Mouse (Mus musculus) stomach, embryonic 14.5 days (tissue): ENCODE measurements around the gene Ctrl. TPM values are rescaled to one million over a fixed set of nuclear protein-coding genes. Genes with fewer than 3 reads are reported as not detected.
A peak's percentile ranks its signal among the peaks of the same experiment; 100 is the strongest.

Experiments used
- ATAC-seq: fragments of 200-750 bp; cut with Nextera tagmentation; 2 replicates; pipeline ENCODE4 v1.8.0; 2017; ENCODE audit warnings: low read depth, moderate TSS enrichment; ENCODE audit not compliant: insufficient number of reproducible peaks, insufficient read depth, low FRiP score
- H3K27ac ChIP-seq: fragments of 300-500 bp; sonication (generic); 2 replicates; pipeline ENCODE4 v1.5.1; 2014; ENCODE audit warnings: mild to moderate bottlenecking, low read length, moderate library complexity, mixed read lengths
- H3K27me3 ChIP-seq: fragments of 300-500 bp; sonication (generic); 2 replicates; pipeline ENCODE4 v1.6.1; 2014; ENCODE audit warnings: low read length, control low read depth, mixed read lengths; ENCODE audit not compliant: control insufficient read depth, insufficient read depth
- H3K36me3 ChIP-seq: fragments of 300-500 bp; sonication (generic); 2 replicates; pipeline ENCODE4 v1.6.1; 2014; ENCODE audit warnings: mild to moderate bottlenecking, control low read depth, low read length, moderate library complexity, mixed read lengths; ENCODE audit not compliant: control insufficient read depth, insufficient read depth
- H3K4me1 ChIP-seq: fragments of 300-500 bp; sonication (generic); 2 replicates; pipeline ENCODE4 v1.6.1; 2014; ENCODE audit warnings: low read length, control low read depth, mixed read lengths; ENCODE audit not compliant: control insufficient read depth, insufficient read depth
- H3K4me2 ChIP-seq: fragments of 300-500 bp; sonication (generic); replicated peaks from 2 replicates; pipeline ENCODE4 v1.6.1; 2014; ENCODE audit warnings: low read depth, low read length, control low read depth
- H3K4me3 ChIP-seq: fragments of 300-500 bp; sonication (generic); 2 replicates; pipeline ENCODE4 v1.5.1; 2014; ENCODE audit warnings: low read depth, low read length, control low read depth
- H3K9ac ChIP-seq: fragments of 300-500 bp; sonication (generic); replicated peaks from 2 replicates; pipeline ENCODE4 v1.6.1; 2014; ENCODE audit warnings: low read depth, mild to moderate bottlenecking, control low read depth, low read length, moderate library complexity, mixed read lengths
- H3K9me3 ChIP-seq: fragments of 300-500 bp; sonication (generic); 2 replicates; pipeline ENCODE4 v1.6.1; 2016; ENCODE audit warnings: low read depth, low read length, control low read depth; ENCODE audit not compliant: control insufficient read depth
- WGBS: fragments of 180-500 bp; shearing (Covaris S2); extraction: QIAGEN DNeasy Blood & Tissue Kit; methylation state at CpG from one replicate; pipeline ENCODE4 v1.1.7; 2014; 5-methylcytosine and 5-hydroxymethylcytosine counted together
- polyA plus RNA-seq: library from polyadenylated mRNA; unstranded; fragments of >200 nt; fragmentation: Nextera tagmentation; extraction: Ambion mirVana; gene quantifications from 2 replicates; pipeline ENCODE4 v1.2.1, GENCODE M21; 2014

Gene Ctrl
- polyA plus RNA-seq, 1 experiment from 2014 or later, result 0.98 TPM

GRCm38 (mm10) chr8:105951057-105951659 lies 17.5 kb upstream of the Ctrl start:
- no peaks in the 10 kb centered on the region for H3K27me3 ChIP-seq
- H3K36me3 ChIP-seq, result peaks cover 80% of the 10 kb centered on the region
- 41% methylated on average over 7 of the region's 7 CpGs for WGBS
- no peak; the same call in 1 of the 2 replicates for ATAC-seq
- no peaks in the 10 kb centered on the region for H3K4me1 ChIP-seq
- no peak overlapping the region for H3K4me2 ChIP-seq
- no peak overlapping the region for H3K4me3 ChIP-seq
- no peaks in the 10 kb centered on the region for H3K9me3 ChIP-seq
- no peak overlapping the region for H3K9ac ChIP-seq
- H3K27ac ChIP-seq, result peak overlapping the region; percentile 39; the same call in 1 of the 2 replicates

GRCm38 (mm10) chr8:105949350-105949749 lies 15.7 kb upstream of the Ctrl start:
- 57% methylated on average over 10 of the region's 10 CpGs for WGBS
- Histone ChIP-seq H3K9ac (no peak overlapping the region), H3K4me3 (no peak overlapping the region), H3K27ac (no peak overlapping the region), H3K36me3 (peaks cover 84% of the 10 kb centered on the region), H3K27me3 (no peaks in the 10 kb centered on the region), H3K4me2 (no peak overlapping the region), H3K4me1 (no peaks in the 10 kb centered on the region), H3K9me3 (no peaks in the 10 kb centered on the region)
- peak; percentile 38; the same call in 1 of the 2 replicates for ATAC-seq

- no peak within 1 kb of the TSS for H3K27ac ChIP-seq
- WGBS, result 89% methylated on average over 8 of the region's 8 CpGs
- H3K4me3 ChIP-seq, result no peak within 1 kb of the TSS
- peaks cover 52% of the 10 kb centered on the region for H3K36me3 ChIP-seq
- no peaks in the 10 kb centered on the region for H3K27me3 ChIP-seq
- no peak within 1 kb of the TSS for H3K4me2 ChIP-seq
- no peaks in the 10 kb centered on the region for H3K9me3 ChIP-seq
- H3K4me1 ChIP-seq, result no peaks in the 10 kb centered on the region
- no peak within 1 kb of the TSS for H3K9ac ChIP-seq
- no peak for ATAC-seq
Measured at GRCm38 (mm10) chr8:105943321-105943739, 9.7 kb upstream of the Ctrl start, which contains the start of gene Lcat. TSS of gene Lcat (minus strand) at chr8:105943382.

GRCm38 (mm10) chr8:105942542-105942941 lies 8.9 kb upstream of the Ctrl start:
- Histone ChIP-seq H3K4me3 (no peak overlapping the region), H3K9me3 (no peaks in the 10 kb centered on the region), H3K27ac (no peak overlapping the region), H3K27me3 (no peaks in the 10 kb centered on the region), H3K4me1 (no peaks in the 10 kb centered on the region), H3K9ac (no peak overlapping the region), H3K36me3 (peaks cover 46% of the 10 kb centered on the region), H3K4me2 (no peak overlapping the region)
- WGBS, result 80% methylated on average over 5 of the region's 5 CpGs
- ATAC-seq, result no peak

GRCm38 (mm10) chr8:105942026-105942425 lies 8.4 kb upstream of the Ctrl start:
- peaks cover 41% of the 10 kb centered on the region for H3K36me3 ChIP-seq
- H3K27me3 ChIP-seq, result no peaks in the 10 kb centered on the region
- H3K9ac ChIP-seq, result no peak overlapping the region
- no peak overlapping the region for H3K4me2 ChIP-seq
- ATAC-seq, result no peak
- no peak overlapping the region for H3K4me3 ChIP-seq
- H3K27ac ChIP-seq, result no peak overlapping the region
- H3K9me3 ChIP-seq, result no peaks in the 10 kb centered on the region
- H3K4me1 ChIP-seq, result no peaks in the 10 kb centered on the region
- 94% methylated on average over 11 of the region's 11 CpGs for WGBS

- H3K9me3 ChIP-seq, result no peaks in the 10 kb centered on the region
- H3K4me1 ChIP-seq, result no peaks in the 10 kb centered on the region
- H3K27ac ChIP-seq, result peak within 1 kb of the TSS; percentile 70
- H3K9ac ChIP-seq, result peak within 1 kb of the TSS; percentile 43
- peak within 1 kb of the TSS; percentile 97 for H3K4me2 ChIP-seq
- WGBS, result 21% methylated on average over 4 of the region's 4 CpGs
- no peak for ATAC-seq
- H3K27me3 ChIP-seq, result no peaks in the 10 kb centered on the region
- H3K4me3 ChIP-seq, result peak within 1 kb of the TSS; percentile 65
- peaks cover 7% of the 10 kb centered on the region for H3K36me3 ChIP-seq
Measured at GRCm38 (mm10) chr8:105938306-105938669, 4.6 kb upstream of the Ctrl start, which contains the start of gene Psmb10. TSS of gene Psmb10 (minus strand) at chr8:105938444.

- peaks cover 7% of the 10 kb centered on the region for H3K36me3 ChIP-seq
- H3K9me3 ChIP-seq, result no peaks in the 10 kb centered on the region
- no peaks in the 10 kb centered on the region for H3K27me3 ChIP-seq
- peak overlapping the region; percentile 65 for H3K4me3 ChIP-seq
- ATAC-seq, result no peak
- H3K27ac ChIP-seq, result peak overlapping the region; percentile 70
- H3K4me2 ChIP-seq, result peak overlapping the region; percentile 97
- WGBS, result 1% methylated on average over 33 of the region's 33 CpGs
- H3K4me1 ChIP-seq, result no peaks in the 10 kb centered on the region
- H3K9ac ChIP-seq, result peak overlapping the region; percentile 43
Measured at GRCm38 (mm10) chr8:105937496-105938305, 4.0 kb upstream of the Ctrl start.

- peak; percentile 91 for ATAC-seq
- WGBS, result under 1% methylated on average over 30 of the region's 30 CpGs
- Histone ChIP-seq H3K4me2 (peak overlapping the region; percentile 97), H3K9ac (peak overlapping the region; percentile 43), H3K9me3 (no peaks in the 10 kb centered on the region), H3K27ac (peak overlapping the region; percentile 70), H3K4me1 (no peaks in the 10 kb centered on the region), H3K27me3 (no peaks in the 10 kb centered on the region), H3K36me3 (peaks cover 9% of the 10 kb centered on the region), H3K4me3 (peak overlapping the region; percentile 65)
Measured at GRCm38 (mm10) chr8:105936866-105937475, 3.3 kb upstream of the Ctrl start.
